Mouse (Mus musculus) adrenal gland, adult 18-20 months (tissue): ENCODE results near the gene Cd63. TPM values are rescaled to one million over a fixed set of nuclear protein-coding genes. Genes with fewer than 3 reads are reported as not detected.

Experiments used
- total RNA-seq, 2 experiments: library from RNA; stranded (reverse); gene quantifications; 1 replicate in 1 of 2; 2 replicates in 1 of 2; pipeline ENCODE4 v1.2.3; 2021

Cd63 gene
- total RNA-seq, 2 experiments from 2014 or later, result 288 to 358 TPM

Other genes starting within 250 kb of the Cd63 start
- 10 to 100 TPM; 29.4 to 37.6 TPM for gene Suox, start 226.9 kb upstream of the Cd63 start, total RNA-seq
- 100 to 1,000 TPM; 112 to 122 TPM for gene Rab5b, start 204.7 kb upstream of the Cd63 start, total RNA-seq
- 1 to 10 TPM in 1 of 2 experiments, under 1 TPM in 1; 0.42 to 1.1 TPM for gene Pmel, start 196.8 kb upstream of the Cd63 start, total RNA-seq
- 10 to 100 TPM; 12.8 to 13.1 TPM for gene Cdk2, start 196.0 kb upstream of the Cd63 start, total RNA-seq
- gene Dgka, start 156.1 kb upstream of the Cd63 start, total RNA-seq, result 10 to 100 TPM; 16.3 to 18.1 TPM
- 10 to 100 TPM; 21.6 to 23.8 TPM for gene Pym1, start 153.1 kb upstream of the Cd63 start, total RNA-seq
- 10 to 100 TPM; 33.1 to 41.7 TPM for gene Mmp19, start 110.1 kb upstream of the Cd63 start, total RNA-seq
- gene Dnajc14, start 96.9 kb upstream of the Cd63 start, total RNA-seq, result 10 to 100 TPM; 60.0 to 67.1 TPM
- gene Tmem198b, start 96.6 kb upstream of the Cd63 start, total RNA-seq, result 1 to 10 TPM; 6.7 to 7.6 TPM
- 10 to 100 TPM; 52.6 to 53.4 TPM for gene Sarnp, start 83.7 kb upstream of the Cd63 start, total RNA-seq
- 10 to 100 TPM; 45.2 to 52.3 TPM for gene Ormdl2, start 79.3 kb upstream of the Cd63 start, total RNA-seq
- 1 to 10 TPM; 1.4 to 1.9 TPM for gene Gdf11, start 9.3 kb upstream of the Cd63 start, total RNA-seq
- gene Rdh5, start 21.9 kb downstream of the Cd63 start, total RNA-seq, result 10 to 100 TPM in 1 of 2 experiments, 1 to 10 TPM in 1; 9.8 to 11.8 TPM
- 100 to 1,000 TPM; 177 to 191 TPM for gene Bloc1s1, start 23.0 kb downstream of the Cd63 start, total RNA-seq
- 10 to 100 TPM; 10.7 to 25.7 TPM for gene Itga7, start 32.8 kb downstream of the Cd63 start, total RNA-seq
- under 1 TPM; 0.32 to 0.33 TPM for gene Mettl7b, start 60.0 kb downstream of the Cd63 start, total RNA-seq
- not detected for gene Olfr9, start 88.4 kb downstream of the Cd63 start, total RNA-seq
- not detected for gene Olfr763, start 109.8 kb downstream of the Cd63 start, total RNA-seq
- not detected for gene Olfr764-ps1, start 138.9 kb downstream of the Cd63 start, total RNA-seq
- not detected for gene Olfr765, start 149.0 kb downstream of the Cd63 start, total RNA-seq
- gene Olfr766-ps1, start 168.0 kb downstream of the Cd63 start, total RNA-seq, result not detected
- gene Olfr767, start 181.9 kb downstream of the Cd63 start, total RNA-seq, result not detected
- not detected for gene Olfr768, start 198.4 kb downstream of the Cd63 start, total RNA-seq
- gene Olfr769, start 216.9 kb downstream of the Cd63 start, total RNA-seq, result not detected
- not detected for gene Olfr770, start 238.0 kb downstream of the Cd63 start, total RNA-seq